Mouse (Mus musculus): ENCODE results near the gene Ppp1r26. TPM values are rescaled to one million over a fixed set of nuclear protein-coding genes. Genes with fewer than 3 reads are reported as not detected.
A peak's percentile ranks its signal among the peaks of the same experiment; 100 is the strongest.

The Ppp1r26 gene
- polyA plus RNA-seq, 1 experiment from 2014 or later, result 1.1 TPM

GRCm38 (mm10) chr2:28479208-28480204, 32.9 kb downstream of the Ppp1r26 start:
- Histone ChIP-seq H3K36me3 (ENCODE audit: control insufficient read depth, insufficient read depth, low read length) (no peaks in the 10 kb centered on the region), H3K4me3 (ENCODE audit: low read depth, low read length) (no peak overlapping the region), H3K9me3 (ENCODE audit: control insufficient read depth, low read length) (no peaks in the 10 kb centered on the region), H3K27ac (replicated peaks) (no peak overlapping the region), H3K4me2 (replicated peaks; ENCODE audit: low read depth) (no peak overlapping the region), H3K9ac (ENCODE audit: low read length) (no peak overlapping the region), H3K27me3 (ENCODE audit: control insufficient read depth, insufficient read depth, low read length) (no peaks in the 10 kb centered on the region), H3K4me1 (replicated peaks; ENCODE audit: control insufficient read depth, insufficient read depth) (no peaks in the 10 kb centered on the region)
- WGBS, result 68% methylated on average over 20 of the region's 20 CpGs
- TF ChIP-seq EP300 (optimal IDR thresholded peaks at IDR 0.05), result no peak
- no peak for TF ChIP-seq CTCF (IDR thresholded peaks at IDR 0.05; ENCODE audit: low read depth)
- no peak for DNase-seq (ENCODE audit: low spot score)
- 0 out of 2 replicates have a peak, but pooled peaks have one; percentile 24 for ATAC-seq (ENCODE audit: low FRiP score, low TSS enrichment)

GRCm38 (mm10) chr2:28483861-28484260, 37.3 kb downstream of the Ppp1r26 start:
- H3K4me3 ChIP-seq (ENCODE audit: low read depth, low read length), result no peak overlapping the region
- no peak for DNase-seq (ENCODE audit: low spot score)
- WGBS, result 36% methylated on average over 2 of the region's 2 CpGs
- TF ChIP-seq EP300 (optimal IDR thresholded peaks at IDR 0.05), result no peak
- no peak for TF ChIP-seq CTCF (IDR thresholded peaks at IDR 0.05; ENCODE audit: low read depth)
- H3K27ac ChIP-seq (replicated peaks), result no peak overlapping the region
- no peaks in the 10 kb centered on the region for H3K27me3 ChIP-seq (ENCODE audit: control insufficient read depth, insufficient read depth, low read length)
- no peak overlapping the region for H3K4me2 ChIP-seq (replicated peaks; ENCODE audit: low read depth)
- no peaks in the 10 kb centered on the region for H3K9me3 ChIP-seq (ENCODE audit: control insufficient read depth, low read length)
- no peak overlapping the region for H3K9ac ChIP-seq (ENCODE audit: low read length)
- ATAC-seq (ENCODE audit: low FRiP score, low TSS enrichment), result no peak
- no peaks in the 10 kb centered on the region for H3K4me1 ChIP-seq (replicated peaks; ENCODE audit: control insufficient read depth, insufficient read depth)
- no peaks in the 10 kb centered on the region for H3K36me3 ChIP-seq (ENCODE audit: control insufficient read depth, insufficient read depth, low read length)

- no peak overlapping the region for H3K4me3 ChIP-seq (ENCODE audit: low read depth, low read length)
- no peaks in the 10 kb centered on the region for H3K9me3 ChIP-seq (ENCODE audit: control insufficient read depth, low read length)
- peaks cover 3% of the 10 kb centered on the region; the same call in 1 of the 2 replicates for H3K4me1 ChIP-seq (replicated peaks; ENCODE audit: control insufficient read depth, insufficient read depth)
- ATAC-seq (ENCODE audit: low FRiP score, low TSS enrichment), result no peak
- no peak overlapping the region for H3K27ac ChIP-seq (replicated peaks)
- DNase-seq (ENCODE audit: low spot score), result no peak
- TF ChIP-seq CTCF (IDR thresholded peaks at IDR 0.05; ENCODE audit: low read depth) (no peak), EP300 (optimal IDR thresholded peaks at IDR 0.05) (no peak)
- WGBS, result 71% methylated on average over 2 of the region's 2 CpGs
- H3K4me2 ChIP-seq (replicated peaks; ENCODE audit: low read depth), result no peak overlapping the region
- H3K27me3 ChIP-seq (ENCODE audit: control insufficient read depth, insufficient read depth, low read length), result no peaks in the 10 kb centered on the region
- no peak overlapping the region for H3K9ac ChIP-seq (ENCODE audit: low read length)
- no peaks in the 10 kb centered on the region for H3K36me3 ChIP-seq (ENCODE audit: control insufficient read depth, insufficient read depth, low read length)
These were observed 47.9 kb downstream of the Ppp1r26 start for GRCm38 (mm10) chr2:28494521-28494920.

DNA sequence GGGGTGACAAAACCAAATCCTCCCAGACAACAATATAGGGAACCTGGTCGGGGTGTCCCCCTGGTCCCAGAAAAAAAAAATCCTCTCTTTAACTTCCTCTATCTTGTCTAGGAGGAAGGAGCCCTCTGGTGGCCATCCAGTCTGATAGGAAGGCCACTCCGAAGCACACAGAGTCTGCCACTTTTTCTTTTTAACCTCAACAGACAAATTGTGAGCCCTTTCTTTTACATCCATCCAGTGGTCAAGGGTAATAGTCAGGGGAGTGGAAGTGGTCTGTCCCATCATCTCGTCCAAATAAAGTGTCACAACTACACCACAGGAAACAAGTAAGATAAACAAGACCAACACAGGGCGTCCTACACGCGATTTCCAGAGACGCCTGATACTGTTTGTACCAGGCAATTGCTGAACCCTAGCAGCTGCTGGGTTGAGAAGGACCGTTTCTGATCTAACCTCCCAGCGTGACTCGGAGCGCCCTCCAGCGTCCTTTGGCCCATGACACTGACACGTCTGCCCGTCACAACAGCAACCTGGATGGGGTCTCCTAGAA, 48.7 kb downstream of the Ppp1r26 start:
- ATAC-seq (ENCODE audit: low FRiP score, low TSS enrichment), result 0 out of 2 replicates have a peak, but pooled peaks have one; percentile 24

GRCm38 (mm10) chr2:28495801-28496595, 49.4 kb downstream of the Ppp1r26 start:
- DNase-seq (ENCODE audit: low spot score) (no peak), ATAC-seq (ENCODE audit: low FRiP score, low TSS enrichment) (no peak)
- 71% methylated on average over 16 of the region's 16 CpGs for WGBS
- Histone ChIP-seq H3K27me3 (ENCODE audit: control insufficient read depth, insufficient read depth, low read length) (no peaks in the 10 kb centered on the region), H3K9me3 (ENCODE audit: control insufficient read depth, low read length) (no peaks in the 10 kb centered on the region), H3K36me3 (ENCODE audit: control insufficient read depth, insufficient read depth, low read length) (no peaks in the 10 kb centered on the region), H3K4me2 (replicated peaks; ENCODE audit: low read depth) (peak overlapping the region; percentile 20; the same call in 1 of the 2 replicates), H3K4me1 (replicated peaks; ENCODE audit: control insufficient read depth, insufficient read depth) (peaks cover 3% of the 10 kb centered on the region; the same call in 1 of the 2 replicates), H3K27ac (replicated peaks) (peak overlapping the region; percentile 67), H3K9ac (ENCODE audit: low read length) (peak overlapping the region; percentile 23), H3K4me3 (ENCODE audit: low read depth, low read length) (no peak overlapping the region)
- TF ChIP-seq CTCF (IDR thresholded peaks at IDR 0.05; ENCODE audit: low read depth) (no peak), EP300 (optimal IDR thresholded peaks at IDR 0.05) (no peak)

More for the DNA sequence above, 48.7 kb downstream of the Ppp1r26 start:
- no peaks in the 10 kb centered on the region for H3K9me3 ChIP-seq (ENCODE audit: control insufficient read depth, low read length)
- DNase-seq (ENCODE audit: low spot score), result no peak
- no peaks in the 10 kb centered on the region for H3K27me3 ChIP-seq (ENCODE audit: control insufficient read depth, insufficient read depth, low read length)
- H3K4me2 ChIP-seq (replicated peaks; ENCODE audit: low read depth), result peak overlapping the region; percentile 20; the same call in 1 of the 2 replicates
- H3K36me3 ChIP-seq (ENCODE audit: control insufficient read depth, insufficient read depth, low read length), result no peaks in the 10 kb centered on the region
- WGBS, result 66% methylated on average over 14 of the region's 14 CpGs
- peak overlapping the region; percentile 18; the same call in 1 of the 2 replicates for H3K9ac ChIP-seq (ENCODE audit: low read length)
- TF ChIP-seq CTCF (IDR thresholded peaks at IDR 0.05; ENCODE audit: low read depth) (peak; percentile 66), EP300 (optimal IDR thresholded peaks at IDR 0.05) (no peak)
- H3K4me3 ChIP-seq (ENCODE audit: low read depth, low read length), result no peak overlapping the region
- no peak overlapping the region for H3K27ac ChIP-seq (replicated peaks)
- H3K4me1 ChIP-seq (replicated peaks; ENCODE audit: control insufficient read depth, insufficient read depth), result peaks cover 3% of the 10 kb centered on the region; the same call in 1 of the 2 replicates
